Mouse (Mus musculus) midbrain, embryonic 10.5 days (tissue): ENCODE measurements at regions not wholly inside any gene's neighbourhood (a gene's known extent, or its start where the extent isn't known, plus 50 kb on each side); places are given as distances from the start of the nearest gene placed in this dataset.
A peak's percentile ranks its signal among the peaks of the same experiment; 100 is the strongest.

Source experiments
- DNase-seq: peaks from one replicate; pipeline ENCODE4 v3.0.0-alpha.2; 2017; ENCODE audit warnings: low spot score
- H3K27ac ChIP-seq: fragments of 300-500 bp; sonication (generic); replicated peaks from 2 replicates; pipeline ENCODE4 v1.5.1; 2016; ENCODE audit warnings: mild to moderate bottlenecking
- H3K27me3 ChIP-seq: fragments of 300-500 bp; sonication (generic); 2 replicates; pipeline ENCODE4 v1.6.1; 2016; ENCODE audit warnings: low read depth, mild to moderate bottlenecking; ENCODE audit not compliant: poor library complexity, severe bottlenecking
- H3K36me3 ChIP-seq: fragments of 300-500 bp; sonication (generic); 2 replicates; pipeline ENCODE4 v1.6.1; 2016; ENCODE audit warnings: mild to moderate bottlenecking, moderate library complexity
- H3K4me1 ChIP-seq: fragments of 300-500 bp; sonication (generic); 2 replicates; pipeline ENCODE4 v1.6.1; 2016
- H3K4me3 ChIP-seq: fragments of 300-500 bp; sonication (generic); 2 replicates; pipeline ENCODE4 v1.5.1; 2016; ENCODE audit warnings: mild to moderate bottlenecking, moderate library complexity
- H3K9me3 ChIP-seq: fragments of 300-500 bp; sonication (generic); replicated peaks from 2 replicates; pipeline ENCODE4 v1.6.1; 2016; ENCODE audit warnings: mild to moderate bottlenecking
- WGBS: fragments of 180-500 bp; shearing (Covaris S2); methylation state at CpG from one replicate; pipeline ENCODE4 v1.1.7; 2016; 5-methylcytosine and 5-hydroxymethylcytosine counted together

DNA sequence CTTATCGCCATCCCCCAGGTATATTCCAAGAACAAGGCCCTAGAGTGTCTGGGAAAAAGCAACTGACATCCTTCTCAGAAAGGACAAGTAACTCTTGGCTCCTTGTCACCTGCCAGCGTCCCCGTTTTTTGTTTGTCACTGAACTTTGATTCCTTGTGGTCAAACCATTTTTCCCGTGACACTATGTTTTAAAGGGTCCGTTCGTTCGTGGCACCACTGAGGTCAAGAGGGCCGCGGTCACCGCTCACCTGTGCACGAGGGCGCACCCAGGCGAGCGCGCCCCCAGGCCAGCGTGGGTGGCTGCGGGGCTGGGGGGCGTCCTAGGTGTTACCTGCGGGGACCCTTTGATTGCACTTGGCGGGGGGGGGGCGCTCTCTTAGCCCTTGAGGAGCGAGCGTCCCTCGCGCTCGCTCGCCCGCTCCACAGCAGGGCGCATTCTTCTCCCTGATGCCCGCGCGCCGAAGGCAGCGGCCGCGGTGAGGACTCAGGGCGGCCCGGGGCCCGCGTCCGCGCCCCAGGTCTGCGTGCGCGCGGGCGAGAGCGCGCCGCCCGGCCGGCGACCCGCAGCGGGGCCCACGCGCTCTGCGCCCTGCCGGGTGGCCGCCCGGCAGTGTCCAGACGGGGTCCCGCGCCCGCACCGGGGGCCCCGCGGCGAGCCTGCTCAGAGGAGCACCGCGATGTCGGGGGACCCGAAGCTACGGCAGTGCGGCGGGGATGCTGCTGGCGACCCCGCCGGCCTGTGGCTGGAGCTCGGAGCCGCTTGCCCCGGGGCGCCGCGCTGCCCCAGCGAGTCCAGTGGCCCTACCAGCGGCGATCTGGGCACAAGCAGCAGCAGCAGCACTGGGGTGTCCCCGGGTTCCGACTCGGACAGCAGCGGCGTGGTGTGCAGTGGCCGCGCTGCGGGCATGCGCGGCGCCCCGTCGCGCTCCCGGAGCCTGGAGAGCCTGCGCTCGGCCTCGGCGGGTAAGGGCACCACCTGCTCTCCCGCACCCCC, 92.5 kb downstream of the Fam168b start:
- Histone ChIP-seq H3K4me3 (peak overlapping the region; percentile 75), H3K36me3 (no peaks in the 10 kb centered on the region), H3K27ac (peak overlapping the region; percentile 77), H3K27me3 (peaks cover 67% of the 10 kb centered on the region), H3K4me1 (peaks cover 27% of the 10 kb centered on the region), H3K9me3 (no peaks in the 10 kb centered on the region)
- under 1% methylated on average over 89 of the region's 108 CpGs for WGBS
- DNase-seq = peak; percentile 58

DNA sequence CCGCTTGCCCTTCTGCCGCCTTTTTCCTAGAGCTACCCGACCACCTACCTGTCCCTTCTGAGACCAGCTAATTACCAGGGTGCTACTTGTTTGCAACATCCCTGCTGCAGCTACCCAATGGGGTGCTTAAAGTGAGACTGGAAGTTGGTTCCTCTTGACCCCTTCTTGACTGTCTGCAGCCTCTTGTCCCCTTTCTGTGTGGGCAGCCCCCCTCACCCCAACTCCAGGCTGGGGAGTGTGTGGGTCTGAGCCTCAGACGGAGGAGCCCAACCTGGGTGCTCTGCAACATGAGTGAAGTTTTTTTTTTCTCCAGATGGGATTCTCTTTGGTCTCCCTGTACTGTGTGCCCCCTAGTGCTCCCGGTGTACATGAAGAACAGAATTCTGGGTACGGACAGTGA, 91.7 kb downstream of the Fam168b start:
- peak overlapping the region; percentile 77; the same call in 1 of the 2 replicates for H3K27ac ChIP-seq
- no peaks in the 10 kb centered on the region for H3K9me3 ChIP-seq
- WGBS = 2% methylated on average over 6 of the region's 6 CpGs
- no peak for DNase-seq
- H3K27me3 ChIP-seq = peaks cover 67% of the 10 kb centered on the region
- H3K36me3 ChIP-seq = no peaks in the 10 kb centered on the region
- H3K4me1 ChIP-seq = peaks cover 27% of the 10 kb centered on the region
- H3K4me3 ChIP-seq = peak overlapping the region; percentile 75

DNA sequence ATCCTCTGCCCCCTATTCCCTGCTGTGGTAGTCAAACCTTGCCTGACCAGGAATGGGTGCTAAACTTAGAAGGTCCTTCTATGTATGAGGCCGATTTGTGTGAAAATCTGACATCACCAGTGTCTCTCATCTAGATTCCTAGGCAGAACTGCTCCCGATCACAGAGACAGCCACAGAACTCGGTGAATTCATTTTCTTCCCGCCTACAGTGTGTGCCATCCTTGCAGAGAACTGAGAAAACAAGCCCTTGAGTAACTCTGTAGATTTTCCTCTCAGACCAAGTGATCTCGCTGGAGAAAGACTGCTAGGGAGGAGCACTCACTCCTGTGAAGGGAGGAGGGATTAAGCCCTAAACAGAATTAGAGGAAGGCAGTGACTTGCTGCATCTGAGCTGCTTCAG, 89.3 kb downstream of the Fam168b start:
- 60% methylated on average over 5 of the region's 5 CpGs for WGBS
- Histone ChIP-seq H3K4me1 (peaks cover 27% of the 10 kb centered on the region), H3K27me3 (peaks cover 57% of the 10 kb centered on the region), H3K36me3 (no peaks in the 10 kb centered on the region), H3K27ac (no peak overlapping the region), H3K4me3 (no peak overlapping the region), H3K9me3 (no peaks in the 10 kb centered on the region)
- no peak for DNase-seq

DNA sequence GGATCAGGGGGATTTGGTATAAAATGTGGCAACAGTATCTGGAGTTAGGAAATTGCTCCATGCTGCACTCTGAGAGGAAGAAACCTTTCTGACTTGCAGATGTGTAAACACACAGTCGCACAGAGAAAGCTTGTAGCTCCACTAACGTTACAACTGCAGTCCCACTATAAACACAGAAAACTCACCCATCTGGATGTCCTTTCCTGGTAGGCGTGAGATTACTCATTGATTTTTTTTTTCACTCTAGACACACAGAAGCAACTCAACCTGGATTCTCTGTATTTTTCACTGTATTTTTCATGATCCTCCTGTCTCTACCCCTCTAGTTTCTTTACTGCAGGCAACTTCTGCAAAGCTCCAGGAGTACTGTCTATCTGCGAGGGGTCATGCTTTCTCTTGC, 82.3 kb downstream of the Fam168b start:
- Histone ChIP-seq H3K36me3 (no peaks in the 10 kb centered on the region), H3K9me3 (no peaks in the 10 kb centered on the region), H3K27me3 (no peaks in the 10 kb centered on the region), H3K4me1 (no peaks in the 10 kb centered on the region), H3K4me3 (no peak overlapping the region), H3K27ac (no peak overlapping the region)
- 75% methylated on average over 4 of the region's 4 CpGs for WGBS
- no peak for DNase-seq

DNA sequence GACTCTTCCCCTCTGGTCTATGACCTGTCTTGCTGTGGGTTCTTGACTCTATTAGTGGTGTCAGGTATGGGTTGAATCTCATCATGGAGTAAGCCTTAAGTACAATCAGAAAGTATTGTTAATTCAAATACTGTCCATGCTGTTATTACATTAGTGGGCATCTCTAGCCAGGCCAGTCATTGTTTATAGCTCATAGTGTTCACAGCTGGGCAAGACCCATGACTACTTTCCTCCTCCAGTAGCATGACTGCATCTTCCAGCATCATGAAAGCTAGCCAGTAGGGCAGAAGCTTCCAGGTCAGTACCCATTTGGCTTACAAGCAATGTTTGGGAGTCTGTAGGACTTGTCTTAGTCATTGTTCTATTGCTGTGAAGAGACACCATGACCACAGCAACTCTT, 81.4 kb downstream of the Fam168b start:
- no peaks in the 10 kb centered on the region for H3K36me3 ChIP-seq
- H3K27me3 ChIP-seq = no peaks in the 10 kb centered on the region
- no peak for DNase-seq
- no peaks in the 10 kb centered on the region for H3K9me3 ChIP-seq
- H3K4me3 ChIP-seq = no peak overlapping the region
- H3K27ac ChIP-seq = no peak overlapping the region
- H3K4me1 ChIP-seq = no peaks in the 10 kb centered on the region

DNA sequence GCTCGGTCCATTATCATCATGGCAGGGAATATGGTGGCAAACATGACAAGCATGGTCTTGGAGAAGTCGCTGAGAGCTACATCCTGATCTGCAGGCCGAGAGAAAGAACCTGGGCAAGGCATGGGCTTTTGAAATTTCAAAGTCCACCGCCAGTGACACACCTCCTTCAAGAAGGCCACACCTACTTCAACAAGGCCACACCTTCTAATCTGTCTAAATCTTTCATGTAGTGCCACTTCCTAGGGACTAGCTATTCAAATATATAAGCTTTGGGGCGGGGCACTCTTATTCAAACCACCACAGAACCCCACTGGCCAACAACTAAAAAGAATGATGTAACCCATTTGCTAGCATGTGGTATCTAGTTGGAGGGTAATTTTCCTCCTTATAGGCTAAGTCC, 81.0 kb downstream of the Fam168b start:
- Histone ChIP-seq H3K4me3 (no peak overlapping the region), H3K27me3 (no peaks in the 10 kb centered on the region), H3K36me3 (no peaks in the 10 kb centered on the region), H3K27ac (no peak overlapping the region), H3K9me3 (no peaks in the 10 kb centered on the region), H3K4me1 (no peaks in the 10 kb centered on the region)
- WGBS = 85% methylated on average over 5 of the region's 5 CpGs
- DNase-seq = no peak
